Mouse (Mus musculus): Measurements from ENCODE around the gene Gnb2. TPM values are rescaled to one million over a fixed set of nuclear protein-coding genes. Genes with fewer than 3 reads are reported as not detected.

Gnb2 gene
- polyA plus RNA-seq, 1 experiment, result 1,063 TPM

DNA sequence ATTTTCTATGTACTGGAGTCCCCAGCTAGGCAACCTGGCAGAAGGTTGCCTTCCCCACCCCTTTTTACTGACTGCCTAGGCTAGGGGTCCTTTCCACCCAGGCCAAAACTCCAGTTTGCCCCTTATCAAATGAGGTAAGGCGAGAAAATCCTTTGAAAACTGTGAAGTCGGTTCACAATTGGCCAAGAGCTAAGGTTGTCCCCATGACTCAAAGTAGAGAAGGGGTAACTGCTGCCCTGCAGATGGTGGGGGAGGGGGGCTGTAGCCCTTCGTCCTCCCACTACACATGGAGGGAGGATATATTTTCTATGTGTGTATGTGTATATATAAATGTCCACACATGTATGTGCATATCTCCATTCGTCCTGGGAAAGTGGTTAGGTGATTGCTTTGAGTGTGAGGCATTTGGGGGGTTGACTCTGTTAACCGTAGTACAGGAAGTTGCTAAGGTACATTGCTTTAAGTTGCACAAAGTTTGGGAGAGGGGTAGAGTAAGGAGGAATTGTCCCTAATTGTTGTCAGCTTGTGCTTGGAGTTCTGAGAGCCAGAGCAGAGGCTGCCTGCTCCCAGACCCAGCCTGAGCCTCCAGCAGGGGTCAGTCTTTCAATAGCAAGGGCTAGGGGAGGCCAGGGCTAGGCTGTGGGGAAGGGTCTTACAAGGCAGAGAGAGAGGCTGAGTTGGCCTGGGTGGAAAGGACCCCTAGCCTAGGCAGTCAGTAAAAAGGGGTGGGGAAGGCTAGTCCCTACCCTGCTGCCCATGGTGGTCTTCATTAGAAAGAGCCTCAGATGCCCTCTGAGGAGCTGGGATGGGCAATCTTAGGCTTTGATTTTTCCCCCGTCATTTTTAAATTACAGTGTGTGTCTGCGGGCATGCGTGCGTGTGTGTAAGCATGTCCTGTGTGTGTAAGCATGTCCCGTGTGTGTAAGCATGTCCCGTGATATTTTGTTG is 20.2 kb downstream of the Gnb2 start:
- WGBS, result 70% methylated on average over 11 of the region's 11 CpGs
- no peak for TF ChIP-seq POLR2A (IDR thresholded peaks at IDR 0.05; ENCODE audit: borderline replicate concordance, extremely low read depth, low read depth, low read length)
- TF ChIP-seq CTCF (IDR thresholded peaks at IDR 0.05; ENCODE audit: insufficient read depth, low read length), result peak; percentile 63
- peak; percentile 36 for DNase-seq
- H3K4me1 ChIP-seq (ENCODE audit: control insufficient read depth, insufficient read depth, low read length), result peaks cover 30% of the 10 kb centered on the region
- no peak overlapping the region for H3K4me3 ChIP-seq (replicated peaks; ENCODE audit: extremely low read depth, low read depth, low read length)

- TF ChIP-seq CTCF (IDR thresholded peaks at IDR 0.05; ENCODE audit: insufficient read depth, low read length), result no peak
- 58% methylated on average over 3 of the region's 3 CpGs for WGBS
- H3K4me1 ChIP-seq (ENCODE audit: control insufficient read depth, insufficient read depth, low read length), result peaks cover 30% of the 10 kb centered on the region
- no peak for DNase-seq
- peak overlapping the region; percentile 6 for H3K4me3 ChIP-seq (replicated peaks; ENCODE audit: extremely low read depth, low read depth, low read length)
These were observed 21.6 kb downstream of the Gnb2 start for GRCm38 (mm10) chr5:137511706-137512105.

GRCm38 (mm10) chr5:137510573-137511390 is 22.5 kb downstream of the Gnb2 start:
- peaks cover 30% of the 10 kb centered on the region for H3K4me1 ChIP-seq (ENCODE audit: control insufficient read depth, insufficient read depth, low read length)
- TF ChIP-seq CTCF (IDR thresholded peaks at IDR 0.05; ENCODE audit: insufficient read depth, low read length), result no peak
- TF ChIP-seq POLR2A (IDR thresholded peaks at IDR 0.05; ENCODE audit: borderline replicate concordance, extremely low read depth, low read depth, low read length), result no peak
- 1% methylated on average over 62 of the region's 83 CpGs for WGBS
- DNase-seq, result peak; percentile 28
- peak overlapping the region; percentile 82 for H3K4me3 ChIP-seq (replicated peaks; ENCODE audit: extremely low read depth, low read depth, low read length)

DNA sequence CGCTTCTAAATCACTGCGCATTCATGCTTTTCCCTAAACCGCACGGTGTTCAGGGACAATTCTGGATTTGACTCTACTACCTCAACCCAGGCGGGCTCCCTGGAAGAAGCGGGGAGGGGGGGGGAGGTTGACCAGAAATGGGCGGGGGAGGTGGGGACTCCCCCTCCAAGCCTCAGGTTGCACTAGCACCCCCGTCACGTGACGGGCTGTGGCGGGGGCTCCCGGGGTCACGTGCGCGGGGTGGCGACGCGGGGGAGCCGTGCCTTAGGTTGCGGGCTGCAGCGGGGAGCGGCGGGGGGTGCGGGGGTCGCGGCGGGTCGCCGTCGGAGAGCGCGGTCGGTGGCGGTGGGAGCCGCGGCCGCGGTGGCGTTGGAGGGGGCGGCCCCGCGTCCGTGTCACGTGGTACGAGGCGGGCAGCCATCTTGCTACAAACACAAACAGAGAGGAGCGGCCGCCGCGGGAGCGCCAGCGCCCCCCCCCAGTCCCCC is 23.3 kb downstream of the Gnb2 start:
- peak; percentile 87 for DNase-seq
- H3K4me3 ChIP-seq (replicated peaks; ENCODE audit: extremely low read depth, low read depth, low read length), result peak overlapping the region; percentile 82
- peaks cover 30% of the 10 kb centered on the region for H3K4me1 ChIP-seq (ENCODE audit: control insufficient read depth, insufficient read depth, low read length)
- no peak for TF ChIP-seq CTCF (IDR thresholded peaks at IDR 0.05; ENCODE audit: insufficient read depth, low read length)
- no peak; the same call in 1 of the 2 replicates for TF ChIP-seq POLR2A (IDR thresholded peaks at IDR 0.05; ENCODE audit: borderline replicate concordance, extremely low read depth, low read depth, low read length)
- 3% methylated on average over 22 of the region's 52 CpGs for WGBS

DNA sequence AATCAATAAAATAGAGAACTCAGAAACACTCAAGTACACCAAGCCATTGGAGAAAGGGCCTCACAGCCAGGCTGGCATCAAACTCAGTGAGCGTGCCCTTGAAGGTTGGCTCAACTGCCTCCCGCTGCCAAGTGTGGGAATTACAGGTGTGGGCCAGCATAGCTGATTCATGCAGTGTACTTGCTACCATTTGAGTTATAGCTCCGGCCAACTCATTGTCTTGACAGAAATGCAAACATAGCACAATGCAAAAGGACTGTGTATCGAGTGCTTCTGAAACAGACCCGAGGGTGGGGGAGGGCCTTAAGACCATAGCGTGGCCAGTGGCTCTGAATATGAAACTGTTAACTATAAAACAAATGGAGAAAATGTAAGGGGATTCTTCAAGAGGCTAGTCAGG is 29.3 kb downstream of the Gnb2 start:
- Histone ChIP-seq H3K4me3 (replicated peaks; ENCODE audit: extremely low read depth, low read depth, low read length) (no peak overlapping the region), H3K4me1 (ENCODE audit: control insufficient read depth, insufficient read depth, low read length) (no peaks in the 10 kb centered on the region)
- DNase-seq, result no peak
- TF ChIP-seq POLR2A (IDR thresholded peaks at IDR 0.05; ENCODE audit: borderline replicate concordance, extremely low read depth, low read depth, low read length) (no peak), CTCF (IDR thresholded peaks at IDR 0.05; ENCODE audit: insufficient read depth, low read length) (peak; percentile 37; the same call in 1 of the 2 replicates)
- 57% methylated on average over 6 of the region's 6 CpGs for WGBS

DNA sequence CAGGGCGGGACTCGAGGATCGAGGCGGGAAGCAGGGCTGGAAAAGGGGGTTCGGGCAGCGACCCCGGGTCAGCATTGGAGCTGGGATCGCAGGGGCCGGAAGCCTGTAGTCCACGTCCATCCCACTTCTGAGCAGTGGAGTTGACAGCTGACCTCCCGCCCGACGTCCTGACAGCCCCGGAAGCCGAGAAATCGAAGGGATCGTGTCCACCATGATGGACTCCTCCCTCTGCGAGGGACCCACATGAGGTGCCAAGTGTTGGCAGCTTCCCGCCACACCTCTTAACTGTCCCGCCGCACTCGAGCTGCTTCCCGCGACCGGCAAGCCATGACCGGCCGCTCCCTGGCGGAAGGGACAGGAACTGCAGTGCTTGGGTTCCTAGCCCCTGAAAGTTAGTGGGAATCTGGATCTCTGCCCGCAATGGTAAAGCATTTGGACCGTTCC is 30.6 kb downstream of the Gnb2 start:
- Histone ChIP-seq H3K4me1 (ENCODE audit: control insufficient read depth, insufficient read depth, low read length) (no peaks in the 10 kb centered on the region), H3K4me3 (replicated peaks; ENCODE audit: extremely low read depth, low read depth, low read length) (peak overlapping the region; percentile 95)
- DNase-seq, result no peak
- under 1% methylated on average over 30 of the region's 30 CpGs for WGBS
- TF ChIP-seq CTCF (IDR thresholded peaks at IDR 0.05; ENCODE audit: insufficient read depth, low read length) (peak; percentile 70), POLR2A (IDR thresholded peaks at IDR 0.05; ENCODE audit: borderline replicate concordance, extremely low read depth, low read depth, low read length) (peak; percentile 57; the same call in 1 of the 2 replicates)

DNA sequence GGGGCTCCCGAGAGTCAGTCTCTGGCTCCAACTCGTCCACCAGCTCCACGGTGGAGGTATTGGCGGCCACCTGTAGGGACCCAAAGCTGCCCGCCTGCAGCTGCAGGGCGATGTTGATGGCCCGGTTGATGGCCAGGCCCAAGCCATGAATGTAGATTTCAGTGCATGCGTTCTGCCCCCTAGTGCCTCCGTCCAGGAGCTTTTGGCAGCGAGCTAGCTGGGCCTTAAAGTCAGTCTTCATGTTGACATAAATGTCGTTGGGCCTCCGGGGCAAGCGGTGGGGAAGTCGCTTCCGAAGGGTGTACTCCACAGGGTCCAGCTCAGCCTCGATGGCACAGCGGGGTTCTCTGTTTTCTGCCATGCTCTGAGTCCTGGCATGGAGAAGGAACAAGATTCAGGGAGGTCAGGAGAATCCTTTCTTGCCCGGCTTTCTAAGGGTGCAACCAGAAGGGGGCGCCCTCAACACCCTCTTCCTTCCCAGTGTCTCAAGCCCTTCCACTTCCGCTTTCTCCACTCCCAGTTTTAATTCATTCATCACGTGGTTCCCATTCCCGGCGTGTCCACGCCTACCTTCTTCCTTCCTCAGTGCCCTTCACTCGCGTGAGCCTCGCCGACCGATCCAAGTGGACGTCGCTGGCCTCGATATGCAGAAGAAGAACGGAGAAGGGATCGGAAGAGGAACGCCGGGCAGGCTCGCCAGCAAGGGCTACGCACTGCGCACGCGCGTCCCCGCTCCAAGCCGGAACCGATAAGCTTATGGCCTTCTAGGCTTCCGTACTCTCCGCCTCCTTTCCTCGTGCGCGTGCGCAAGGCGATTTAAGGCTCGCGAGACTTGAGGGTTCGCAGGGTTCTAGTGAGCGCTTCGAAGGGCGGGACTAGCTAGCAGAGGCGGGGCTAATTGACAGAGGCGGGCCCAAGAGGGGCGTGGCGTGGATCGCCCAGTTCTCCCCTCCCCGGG is 31.3 kb downstream of the Gnb2 start, which contains the start of gene Pop7:
Gene Pop7, minus strand, starts transcription at position 810 of the 958 bp plus-strand sequence.
- TF ChIP-seq POLR2A (IDR thresholded peaks at IDR 0.05; ENCODE audit: borderline replicate concordance, extremely low read depth, low read depth, low read length) (peak; percentile 84; the same call in 1 of the 2 replicates), CTCF (IDR thresholded peaks at IDR 0.05; ENCODE audit: insufficient read depth, low read length) (peak; percentile 79)
- 1% methylated on average over 64 of the region's 64 CpGs for WGBS
- Histone ChIP-seq H3K4me1 (ENCODE audit: control insufficient read depth, insufficient read depth, low read length) (no peaks in the 10 kb centered on the region), H3K4me3 (replicated peaks; ENCODE audit: extremely low read depth, low read depth, low read length) (peak within 1 kb of the TSS; percentile 98)
- peak; percentile 100 for DNase-seq

DNA sequence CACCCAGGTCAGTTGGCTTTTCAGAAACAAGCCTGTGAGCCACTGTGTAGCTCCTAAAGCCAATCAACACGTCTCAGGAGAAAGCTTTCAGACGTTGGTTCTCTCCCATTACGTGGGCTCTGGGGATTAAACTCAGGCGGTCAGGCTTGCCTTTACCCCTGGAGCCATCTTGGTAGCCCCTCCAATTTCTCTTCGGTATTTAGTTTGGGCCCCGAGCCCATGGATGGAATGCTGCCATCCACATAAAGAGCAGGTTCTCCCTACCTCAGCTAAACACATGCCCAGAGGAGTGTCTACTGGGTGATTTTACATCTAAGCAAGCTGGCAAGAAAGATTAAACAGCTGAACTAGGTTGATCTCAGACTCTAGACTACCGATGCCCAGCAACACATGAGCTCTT is 33.1 kb downstream of the Gnb2 start:
- 88% methylated on average over 7 of the region's 7 CpGs for WGBS
- TF ChIP-seq CTCF (IDR thresholded peaks at IDR 0.05; ENCODE audit: insufficient read depth, low read length) (no peak), POLR2A (IDR thresholded peaks at IDR 0.05; ENCODE audit: borderline replicate concordance, extremely low read depth, low read depth, low read length) (no peak)
- no peaks in the 10 kb centered on the region for H3K4me1 ChIP-seq (ENCODE audit: control insufficient read depth, insufficient read depth, low read length)
- no peak for DNase-seq
- H3K4me3 ChIP-seq (replicated peaks; ENCODE audit: extremely low read depth, low read depth, low read length), result no peak overlapping the region

All from lung, adult 2 months (tissue).